8 mouse cellular contexts compared by ENCODE assay signal in genomic region chr5:110107581-110108304, GRCm38 (mm10). TPM values are rescaled to one million over a fixed set of nuclear protein-coding genes. Genes with fewer than 3 reads are reported as not detected.
DNase-seq lines count a peak whose midpoint lies in the region; ATAC-seq and TF ChIP-seq lines count a peak whose summit lies in the region.

TSS of gene Gtpbp6 (minus strand) at chr5:110108197.

- peaks cover 4% of the 10 kb centered on the region for H3K4me1 ChIP-seq in ES-Bruce4 (ENCODE audit: control insufficient read depth, insufficient read depth, low read length)
- H3K4me1 ChIP-seq in forebrain, embryonic 13.5 days = peaks cover 21% of the 10 kb centered on the region
- peaks cover 21% of the 10 kb centered on the region for H3K4me1 ChIP-seq in liver, postnatal 0 days (ENCODE audit: insufficient read depth)
- H3K4me1 ChIP-seq in neural tube, embryonic 14.5 days (ENCODE audit: control insufficient read depth, insufficient read depth, low read length) = peaks cover 10% of the 10 kb centered on the region; the same call in 1 of the 2 replicates

- TF ChIP-seq POLR2A in ES-Bruce4 (IDR thresholded peaks at IDR 0.05; ENCODE audit: insufficient read depth, low read length) = no peak

- peak; percentile 96 to 98 for DNase-seq in heart, postnatal 10 days
- peak; percentile 89 for DNase-seq in large intestine, adult 2 months (ENCODE audit: low read depth, low spot score)
- DNase-seq in liver, postnatal 0 days = peak; percentile 96
- peak; percentile 97 for DNase-seq in testis, postnatal 10 days (ENCODE audit: low spot score)

- peak within 1 kb of the TSS; percentile 91 for H3K9ac ChIP-seq in ES-Bruce4 (ENCODE audit: low read depth, poor library complexity, severe bottlenecking)
- peak within 1 kb of the TSS; percentile 81 for H3K9ac ChIP-seq in forebrain, embryonic 13.5 days
- peak within 1 kb of the TSS; percentile 77 for H3K9ac ChIP-seq in liver, postnatal 0 days (replicated peaks)
- H3K9ac ChIP-seq in neural tube, embryonic 14.5 days (replicated peaks; ENCODE audit: low read depth, low read length) = peak within 1 kb of the TSS; percentile 76

- intact Hi-C loops in heart, postnatal 10 days (cut with DNase I) = loop anchor here (5.0 kb wide), 1 partner anchor 50 kb away; no protein-coding TSS in a partner anchor

- peak; percentile 69 for ATAC-seq in cerebellum, adult (ENCODE audit: insufficient number of reproducible peaks, low FRiP score, low TSS enrichment)
- ATAC-seq in forebrain, embryonic 13.5 days = peak; percentile 79
- peak; percentile 88 for ATAC-seq in liver, postnatal 0 days
- ATAC-seq in neural tube, embryonic 14.5 days (ENCODE audit: low read depth) = peak; percentile 75

- H3K4me3 ChIP-seq in ES-Bruce4 (ENCODE audit: low read depth, low read length) = peak within 1 kb of the TSS; percentile 90
- peak within 1 kb of the TSS; percentile 80 for H3K4me3 ChIP-seq in forebrain, embryonic 13.5 days
- peak within 1 kb of the TSS; percentile 78 for H3K4me3 ChIP-seq in liver, postnatal 0 days (ENCODE audit: low read depth, low read length)
- peak within 1 kb of the TSS; percentile 75 for H3K4me3 ChIP-seq in neural tube, embryonic 14.5 days (ENCODE audit: low read depth, low read length)

- no peak for TF ChIP-seq EP300 in ES-Bruce4 (IDR thresholded peaks at IDR 0.05; ENCODE audit: insufficient read depth, low read depth, low read length)
- TF ChIP-seq EP300 in liver, postnatal 0 days (IDR thresholded peaks at IDR 0.05; ENCODE audit: low read depth) = no peak; the same call in 1 of the 2 replicates

- under 1% methylated on average over 71 of the region's 71 CpGs for WGBS in forebrain, embryonic 13.5 days
- under 1% methylated on average over 71 of the region's 71 CpGs for WGBS in large intestine, adult 2 months
- 1% methylated on average over 70 of the region's 71 CpGs for WGBS in liver, postnatal 0 days (ENCODE audit: insufficient replicate concordance)
- under 1% methylated on average over 71 of the region's 71 CpGs for WGBS in neural tube, embryonic 14.5 days

- H3K27me3 ChIP-seq in ES-Bruce4 (ENCODE audit: control insufficient read depth, insufficient read depth, low read length, poor library complexity, severe bottlenecking) = no peaks in the 10 kb centered on the region
- no peaks in the 10 kb centered on the region for H3K27me3 ChIP-seq in forebrain, embryonic 13.5 days
- H3K27me3 ChIP-seq in liver, postnatal 0 days (ENCODE audit: insufficient read depth, low read length) = no peaks in the 10 kb centered on the region
- H3K27me3 ChIP-seq in neural tube, embryonic 14.5 days (ENCODE audit: control insufficient read depth, insufficient read depth, low read length) = no peaks in the 10 kb centered on the region

- TF ChIP-seq CTCF in ES-Bruce4 (IDR thresholded peaks at IDR 0.05; ENCODE audit: low read depth, low read length) = no peak
- TF ChIP-seq CTCF in liver, postnatal 0 days (IDR thresholded peaks at IDR 0.05; ENCODE audit: low read depth) = no peak

- peaks cover 14% of the 10 kb centered on the region for H3K36me3 ChIP-seq in ES-Bruce4 (ENCODE audit: control insufficient read depth, insufficient read depth, low read length, poor library complexity, severe bottlenecking)
- H3K36me3 ChIP-seq in forebrain, embryonic 13.5 days (ENCODE audit: poor library complexity, severe bottlenecking) = peaks cover 48% of the 10 kb centered on the region
- peaks cover 32% of the 10 kb centered on the region for H3K36me3 ChIP-seq in liver, postnatal 0 days (replicated peaks; ENCODE audit: insufficient read depth, low read length)
- H3K36me3 ChIP-seq in neural tube, embryonic 14.5 days (ENCODE audit: control insufficient read depth, insufficient read depth, low read length) = peaks cover 33% of the 10 kb centered on the region

- no peaks in the 10 kb centered on the region for H3K9me3 ChIP-seq in ES-Bruce4 (replicated peaks; ENCODE audit: control insufficient read depth, insufficient read depth, low read length, poor library complexity, severe bottlenecking)
- H3K9me3 ChIP-seq in forebrain, embryonic 13.5 days (replicated peaks) = no peaks in the 10 kb centered on the region
- H3K9me3 ChIP-seq in liver, postnatal 0 days (ENCODE audit: low read length) = no peaks in the 10 kb centered on the region
- no peaks in the 10 kb centered on the region for H3K9me3 ChIP-seq in neural tube, embryonic 14.5 days (ENCODE audit: control insufficient read depth, low read length)

- peak within 1 kb of the TSS; percentile 76 for H3K27ac ChIP-seq in ES-Bruce4 (ENCODE audit: insufficient read depth, low read length)
- peak within 1 kb of the TSS; percentile 94 for H3K27ac ChIP-seq in forebrain, embryonic 13.5 days
- H3K27ac ChIP-seq in liver, postnatal 0 days (ENCODE audit: low read depth) = peak within 1 kb of the TSS; percentile 98
- peak within 1 kb of the TSS; percentile 94 for H3K27ac ChIP-seq in neural tube, embryonic 14.5 days (ENCODE audit: low read depth, low read length)

- H3K4me2 ChIP-seq in forebrain, embryonic 13.5 days = peak within 1 kb of the TSS; percentile 90
- peak within 1 kb of the TSS; percentile 87 for H3K4me2 ChIP-seq in liver, postnatal 0 days (ENCODE audit: low read depth, low read length)
- H3K4me2 ChIP-seq in neural tube, embryonic 14.5 days (ENCODE audit: low read depth, low read length) = peak within 1 kb of the TSS; percentile 88

RNA-seq across cellular contexts. Expression of gene Gtpbp6, which starts in this region (rescaled TPM):
- polyA plus RNA-seq in ES-Bruce4 (2011; ENCODE audit: insufficient read depth, insufficient read length, low read depth, missing spikeins) = 29.7 and 38.7 TPM in 2 replicates
- polyA plus RNA-seq in forebrain, embryonic 13.5 days (2015; fragmentation: Nextera tagmentation; extraction: Ambion mirVana) = 39.1 and 45.2 TPM in 2 replicates
- 10 to 100 TPM; 29.8 to 30.1 TPM for total RNA-seq in heart, postnatal 10 days (2021)
- 70.5 and 76.0 TPM in 2 replicates for polyA plus RNA-seq in large intestine, adult 2 months (2012; rRNA removed)
- 7.1 and 7.4 TPM in 2 replicates for polyA plus RNA-seq in liver, postnatal 0 days (2015; fragmentation: Nextera tagmentation; extraction: Ambion mirVana)
- polyA plus RNA-seq in neural tube, embryonic 14.5 days (2014; fragmentation: Nextera tagmentation; extraction: Ambion mirVana) = 57.3 and 61.5 TPM in 2 replicates

Comparison
In these comparisons a context has a peak if more than half of its experiments do, and no peak if none do; other contexts are left out.
1. Peak in every context shown above with its lines: DNase-seq, ATAC-seq, H3K4me3 ChIP-seq and H3K27ac ChIP-seq.